Mouse (Mus musculus): Measurements from ENCODE around the gene Pxmp4.

- TF ChIP-seq CTCF (IDR thresholded peaks at IDR 0.05; ENCODE audit: insufficient read depth, low read length) (no peak), POLR2A (IDR thresholded peaks at IDR 0.05; ENCODE audit: borderline replicate concordance, extremely low read depth, low read depth, low read length) (no peak)
Measured at GRCm38 (mm10) chr2:154580586-154580985, 22.9 kb downstream of the Pxmp4 start.

All from lung, adult 2 months (tissue).